Mouse (Mus musculus) left cerebral cortex, postnatal 4 days (tissue): ENCODE results near the gene Tmsb10. TPM values are rescaled to one million over a fixed set of nuclear protein-coding genes. Genes with fewer than 3 reads are reported as not detected.

Experiments used
- DNase-seq: peaks from one replicate; pipeline ENCODE4 v3.0.0-alpha.2; 2022
- intact Hi-C: fragments of 180-260 bp; cut with DNase I; formaldehyde crosslinking; loops from one replicate; pipeline ENCODE4 v1.15.1; 2025
- total RNA-seq, 2 experiments: library from RNA; stranded (reverse); gene quantifications; 2 replicates each; pipeline ENCODE4 v1.2.3; 2021

Gene Tmsb10
- total RNA-seq, 2 experiments from 2014 or later = 2,786 to 2,903 TPM

DNA sequence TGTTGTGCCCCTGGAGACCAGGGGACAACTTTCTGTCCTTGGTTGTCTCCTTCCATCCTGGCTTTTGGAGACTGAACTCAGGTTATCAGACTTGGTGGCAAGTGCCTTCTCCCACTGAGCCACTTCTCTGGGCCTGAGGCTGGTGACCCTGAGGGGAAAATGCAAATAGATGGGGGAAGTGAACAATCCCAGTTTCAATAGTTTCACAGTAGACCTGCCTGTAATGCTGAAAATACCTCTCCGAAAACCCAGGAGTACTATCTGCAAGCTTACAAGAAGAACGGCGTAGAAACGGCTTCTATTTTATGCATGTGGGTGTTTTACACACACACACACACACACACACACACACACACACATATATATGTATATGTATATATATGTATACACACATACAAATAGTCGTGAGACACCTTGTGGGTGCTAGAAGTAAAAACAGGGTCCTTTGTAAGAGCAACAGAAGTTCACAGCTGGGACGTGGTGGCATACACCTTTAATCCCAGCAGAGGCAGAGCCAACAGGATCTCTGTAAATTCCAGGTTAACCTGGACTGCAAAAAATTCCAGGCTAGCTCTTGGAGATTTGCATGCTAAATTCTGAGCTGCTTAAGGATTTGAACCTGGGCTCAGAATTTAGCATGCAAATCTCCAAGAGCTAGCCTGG, 44.3 kb downstream of the Tmsb10 start:
- no peak for DNase-seq
- intact Hi-C loops = no loop called here

- intact Hi-C loops = no loop called here
- DNase-seq = no peak
Observed at GRCm38 (mm10) chr6:72911261-72911660, 47.3 kb downstream of the Tmsb10 start.

Other genes starting within 250 kb of the Tmsb10 start
- gene Tcf7l1, start 169.5 kb downstream of the Tmsb10 start, total RNA-seq = 1 to 10 TPM; 4.1 to 5.3 TPM
- gene Kcmf1, start 58.8 kb downstream of the Tmsb10 start, total RNA-seq = 10 to 100 TPM; 68.4 to 73.0 TPM